Mouse (Mus musculus) CH12.LX (cell line): Measurements from ENCODE around the gene Tmem259. TPM values are rescaled to one million over a fixed set of nuclear protein-coding genes. Genes with fewer than 3 reads are reported as not detected.

Source experiments
- DNase-seq: peaks from one replicate; pipeline ENCODE4 v3.0.0-alpha.2; 2013; ENCODE audit errors: extremely low read depth
- H3K27ac ChIP-seq: 2 replicates; pipeline ENCODE4 v1.5.1; 2012; ENCODE audit warnings: low read depth, mild to moderate bottlenecking, control low read depth, moderate library complexity; ENCODE audit not compliant: insufficient read depth
- H3K27me3 ChIP-seq: replicated peaks from 2 replicates; pipeline ENCODE3; 2012; ENCODE audit warnings: inconsistent platforms
- H3K36me3 ChIP-seq, 2 experiments: replicated peaks in 1 of 2; 2 replicates each; pipeline versions ENCODE3 to v1.6.1; 2012; ENCODE audit warnings: inconsistent platforms in 1 of 2, low read length in 1 of 2, mild to moderate bottlenecking in 1 of 2, mixed read lengths in 1 of 2, moderate library complexity in 1 of 2; ENCODE audit not compliant: control insufficient read depth in 1 of 2, insufficient read depth in 1 of 2
- H3K4me1 ChIP-seq, 2 experiments: 2 replicates each; pipeline ENCODE4 v1.6.1; 2012; ENCODE audit warnings: inconsistent platforms in 1 of 2, moderate library complexity in 1 of 2; ENCODE audit not compliant: insufficient read depth in 2 of 2, control insufficient read depth in 1 of 2
- H3K4me2 ChIP-seq: 2 replicates; pipeline ENCODE4 v1.6.1; 2012; ENCODE audit warnings: low read depth, mild to moderate bottlenecking, control low read depth; ENCODE audit not compliant: poor library complexity, insufficient read depth, severe bottlenecking
- H3K4me3 ChIP-seq, 3 experiments: fragments of 150-350 bp in 1 of 3; sonication (generic) in 1 of 3; replicated peaks in 1 of 3; 2 replicates each; pipeline versions ENCODE3 to v1.5.1; 2011 to 2012; ENCODE audit warnings: low read depth in 2 of 3, low read length in 2 of 3, mild to moderate bottlenecking in 2 of 3, moderate library complexity in 2 of 3, control low read depth in 1 of 3, improper control_type of control experiment in 1 of 3, inconsistent platforms in 1 of 3, mixed read lengths in 1 of 3; ENCODE audit not compliant: poor library complexity in 1 of 3
- H3K79me2 ChIP-seq: replicated peaks from 2 replicates; pipeline ENCODE4 v1.6.1; 2012; ENCODE audit warnings: mild to moderate bottlenecking, moderate library complexity; ENCODE audit not compliant: control insufficient read depth, poor library complexity, insufficient read depth, severe bottlenecking; ENCODE audit errors: extremely low read depth
- H3K9ac ChIP-seq: 2 replicates; pipeline ENCODE4 v1.6.1; 2012; ENCODE audit warnings: low read depth, mild to moderate bottlenecking, control low read depth, moderate library complexity; ENCODE audit not compliant: insufficient read depth
- H3K9me3 ChIP-seq: replicated peaks from 2 replicates; pipeline ENCODE3; 2012; ENCODE audit warnings: low read length, inconsistent platforms, mixed read lengths
- CHD2 ChIP-seq: IDR thresholded peaks from 2 replicates; pipeline ENCODE4 v1.6.1; 2011; ENCODE audit warnings: low read length, improper control_type of control experiment
- E2F4 ChIP-seq: IDR thresholded peaks from 2 replicates; pipeline ENCODE4 v1.6.1; 2011; ENCODE audit warnings: low read depth, low read length, improper control_type of control experiment; ENCODE audit not compliant: insufficient replicate concordance
- ELF1 ChIP-seq: IDR thresholded peaks from 2 replicates; pipeline ENCODE4 v1.6.1; 2014; ENCODE audit warnings: low read depth, mild to moderate bottlenecking, inconsistent platforms, low read length, improper control_type of control experiment
- HCFC1 ChIP-seq: IDR thresholded peaks from 2 replicates; pipeline ENCODE4 v1.6.1; 2012; ENCODE audit warnings: low read depth, mild to moderate bottlenecking, inconsistent platforms, low read length, improper control_type of control experiment
- IRF4 ChIP-seq: IDR thresholded peaks from 2 replicates; pipeline ENCODE4 v1.6.1; 2014; ENCODE audit warnings: low read depth, mild to moderate bottlenecking, inconsistent platforms, low read length, improper control_type of control experiment
- JUN ChIP-seq: IDR thresholded peaks from 2 replicates; pipeline ENCODE4 v1.6.1; 2011; ENCODE audit warnings: low read depth, mild to moderate bottlenecking, low read length, improper control_type of control experiment, moderate library complexity; ENCODE audit not compliant: insufficient read depth
- JUND ChIP-seq: conservative IDR thresholded peaks from 2 replicates; pipeline ENCODE4 v1.6.1; 2011; ENCODE audit warnings: low read depth, low read length, improper control_type of control experiment
- KAT2A ChIP-seq: IDR thresholded peaks from 2 replicates; pipeline ENCODE4 v1.6.1; 2012; ENCODE audit warnings: low read length, improper control_type of control experiment, inconsistent platforms; ENCODE audit not compliant: insufficient replicate concordance
- MAFK ChIP-seq: IDR thresholded peaks from 2 replicates; pipeline ENCODE4 v1.6.1; 2011; ENCODE audit warnings: low read length, improper control_type of control experiment; ENCODE audit not compliant: insufficient replicate concordance
- MAX ChIP-seq: IDR thresholded peaks from 2 replicates; pipeline ENCODE4 v1.6.1; 2011; ENCODE audit warnings: low read length, improper control_type of control experiment
- MAZ ChIP-seq: IDR thresholded peaks from 2 replicates; pipeline ENCODE4 v1.6.1; 2012; ENCODE audit warnings: low read depth, mild to moderate bottlenecking, inconsistent platforms, low read length, improper control_type of control experiment, moderate library complexity
- MEF2A ChIP-seq: IDR thresholded peaks from 2 replicates; pipeline ENCODE4 v1.6.1; 2014; ENCODE audit warnings: low read depth, mild to moderate bottlenecking, inconsistent platforms, low read length, improper control_type of control experiment, borderline replicate concordance
- MYC ChIP-seq: IDR thresholded peaks from 2 replicates; pipeline ENCODE4 v1.6.1; 2011; ENCODE audit warnings: low read depth, mild to moderate bottlenecking, improper control_type of control experiment, low read length
- NELFE ChIP-seq: IDR thresholded peaks from 2 replicates; pipeline ENCODE4 v1.6.1; 2011; ENCODE audit warnings: low read depth, low read length, improper control_type of control experiment
- PAX5 ChIP-seq: IDR thresholded peaks from 2 replicates; pipeline ENCODE4 v1.6.1; 2012; ENCODE audit warnings: low read length, inconsistent platforms, mixed read lengths
- POLR2A ChIP-seq: IDR thresholded peaks from 2 replicates; pipeline ENCODE4 v1.6.1; 2011; ENCODE audit warnings: low read depth, mild to moderate bottlenecking, improper control_type of control experiment, low read length
- POLR2AphosphoS2 ChIP-seq: IDR thresholded peaks from 2 replicates; pipeline ENCODE4 v1.6.1; 2011; ENCODE audit warnings: low read depth, low read length, improper control_type of control experiment
- RAD21 ChIP-seq: IDR thresholded peaks from 2 replicates; pipeline ENCODE4 v1.6.1; 2011; ENCODE audit warnings: low read depth, mild to moderate bottlenecking, low read length, improper control_type of control experiment, moderate library complexity
- SMC3 ChIP-seq: IDR thresholded peaks from 2 replicates; pipeline ENCODE4 v1.6.1; 2011; ENCODE audit warnings: low read depth, low read length, improper control_type of control experiment
- TCF12 ChIP-seq: IDR thresholded peaks from 2 replicates; pipeline ENCODE4 v1.6.1; 2014; ENCODE audit warnings: low read depth, mild to moderate bottlenecking, inconsistent platforms, low read length, improper control_type of control experiment
- USF2 ChIP-seq: conservative IDR thresholded peaks from 2 replicates; pipeline ENCODE4 v1.6.1; 2011; ENCODE audit warnings: low read depth, low read length, improper control_type of control experiment
- ZMIZ1 ChIP-seq: IDR thresholded peaks from 2 replicates; pipeline ENCODE4 v1.6.1; 2012; ENCODE audit warnings: low read depth, mild to moderate bottlenecking, inconsistent platforms, low read length, improper control_type of control experiment
- ZNF384 ChIP-seq: IDR thresholded peaks from 2 replicates; pipeline ENCODE4 v1.6.1; 2012; ENCODE audit warnings: low read depth, low read length, improper control_type of control experiment, inconsistent platforms
- dilution Hi-C: fragments of 300-500 bp; cut with MboI; formaldehyde crosslinking; loops from 2 replicates; pipeline ENCODE4 v1.14.3; 2020; ENCODE audit warnings: low sequenced_read_pairs; ENCODE audit not compliant: extremely low pct_unique_long_range_greater_than_20kb, extremely low pct_ligation_motif_present
- in situ Hi-C: fragments of 300-500 bp; cut with MboI; formaldehyde crosslinking; loops from 3 replicates; pipeline ENCODE4 v1.14.3; 2019; ENCODE audit warnings: low sequenced_read_pairs, low pct_ligation_motif_present, low pct_unique_long_range_greater_than_20kb, mixed read lengths
- polyA plus RNA-seq: library from polyadenylated mRNA; unstranded; fragments of >175 nt; gene quantifications from 2 replicates; pipeline ENCODE4 v1.2.1, GENCODE M21; 2012; ENCODE audit warnings: low read depth; ENCODE audit not compliant: insufficient read length
- total RNA-seq, 2 experiments: library from RNA; depleted of rRNA; stranded (reverse); fragments of 300-350 nt in 1 of 2; fragments of >200 nt in 1 of 2; gene quantifications; 2 replicates each; pipeline ENCODE4 v1.2.3; 2012 to 2014

Tmem259 gene
- total and polyA plus RNA-seq, 3 experiments, result 50.1 to 84.2 (median 71.7) TPM

DNA sequence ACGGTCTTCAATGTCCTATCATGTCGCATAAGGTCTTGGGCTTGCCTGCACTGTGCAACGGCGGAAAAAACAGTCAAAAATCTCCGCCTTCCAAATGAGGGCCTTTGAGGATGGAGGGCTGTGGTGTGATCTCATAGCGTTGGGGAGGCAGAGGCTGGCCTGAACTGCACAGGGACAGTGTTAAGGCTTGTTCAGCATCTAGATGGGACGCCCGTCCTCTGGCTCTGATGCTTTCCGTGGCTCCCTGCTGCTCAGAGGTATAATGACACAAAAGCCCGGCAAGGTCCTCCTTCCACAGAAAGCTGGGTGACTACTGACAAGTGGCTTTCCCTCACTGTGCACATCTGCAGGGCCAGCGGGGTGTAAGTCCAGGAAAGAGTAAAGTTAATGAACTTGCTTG, 36.1 kb upstream of the Tmem259 start:
- DNase-seq, result no peak
- in situ Hi-C loops, result no loop called here
- peaks cover 27 to 51% of the 10 kb centered on the region in 2 experiments for H3K4me1 ChIP-seq
- H3K79me2 ChIP-seq, result peaks cover 8% of the 10 kb centered on the region
- H3K9me3 ChIP-seq, result no peaks in the 10 kb centered on the region
- no peak overlapping the region for H3K4me3 ChIP-seq
- no peak for TF ChIP-seq POLR2A
- TF ChIP-seq MAFK, result no peak
- no peak for TF ChIP-seq PAX5
- no peak for TF ChIP-seq JUN
- TF ChIP-seq MYC, result no peak
- TF ChIP-seq NELFE, result no peak
- no peak for TF ChIP-seq ZMIZ1
- TF ChIP-seq ZNF384, result no peak
- no peak for TF ChIP-seq POLR2AphosphoS2
- no peak for TF ChIP-seq JUND
- no peak for TF ChIP-seq SMC3
- TF ChIP-seq ELF1, result no peak
- TF ChIP-seq RAD21, result no peak
- no peak for TF ChIP-seq HCFC1
- TF ChIP-seq KAT2A, result no peak
- no peak for TF ChIP-seq E2F4
- H3K4me2 ChIP-seq, result no peak overlapping the region
- H3K27ac ChIP-seq, result no peak overlapping the region
- H3K27me3 ChIP-seq, result no peaks in the 10 kb centered on the region
- dilution Hi-C loops, result no loop called here
- H3K9ac ChIP-seq, result no peak overlapping the region
- peaks cover 31 to 61% of the 10 kb centered on the region in 2 experiments for H3K36me3 ChIP-seq

DNA sequence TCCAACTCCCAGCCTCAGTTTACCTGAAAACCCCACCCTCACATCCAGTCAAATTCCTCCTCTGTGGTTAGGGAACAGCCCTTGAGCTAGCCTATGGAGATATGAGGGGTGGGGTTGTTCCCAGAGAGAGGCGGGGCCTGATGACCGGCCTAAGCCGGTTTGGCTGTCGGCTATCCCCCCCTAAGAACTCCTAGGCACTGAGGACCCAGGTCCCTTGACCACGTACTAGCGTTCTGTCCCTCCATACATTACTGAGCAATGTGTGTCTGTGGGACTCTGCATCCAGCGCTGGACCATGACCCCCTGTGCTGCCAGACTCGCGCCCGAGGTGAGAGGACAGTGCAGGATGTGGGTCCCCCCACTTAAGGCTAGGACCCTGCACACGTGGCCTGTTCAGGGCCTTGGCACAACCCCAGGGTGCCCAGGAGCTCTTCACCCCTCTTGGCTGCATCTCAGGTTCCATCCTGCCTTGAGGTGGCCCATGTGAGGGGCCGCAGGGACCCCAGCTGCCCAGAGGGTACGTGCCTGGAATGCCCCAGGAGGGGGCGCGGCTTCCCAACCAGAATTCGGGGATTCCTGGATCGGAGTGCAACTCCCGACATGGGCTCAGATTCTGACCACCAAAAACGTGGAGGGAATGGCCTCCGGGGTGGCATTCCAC, 35.5 kb upstream of the Tmem259 start:
- peaks cover 24 to 50% of the 10 kb centered on the region in 2 experiments for H3K4me1 ChIP-seq
- peaks cover 30 to 64% of the 10 kb centered on the region in 2 experiments for H3K36me3 ChIP-seq
- no peaks in the 10 kb centered on the region for H3K9me3 ChIP-seq

More for the DNA sequence above, 35.5 kb upstream of the Tmem259 start:
- no peak overlapping the region for H3K9ac ChIP-seq
- dilution Hi-C loops, result no loop called here
- no peak for TF ChIP-seq ZMIZ1
- TF ChIP-seq JUND, result no peak
- TF ChIP-seq MAX, result no peak
- no peak for TF ChIP-seq CHD2
- no peak for TF ChIP-seq IRF4
- TF ChIP-seq MEF2A, result no peak
- no peak for TF ChIP-seq HCFC1
- no peak for TF ChIP-seq MAFK
- TF ChIP-seq MAZ, result no peak
- TF ChIP-seq MYC, result no peak
- no peak for TF ChIP-seq E2F4
- no peak for TF ChIP-seq TCF12
- TF ChIP-seq USF2, result no peak
- TF ChIP-seq, all 38 proteins: peak for 0
- H3K27me3 ChIP-seq, result no peaks in the 10 kb centered on the region
- H3K79me2 ChIP-seq, result peaks cover 8% of the 10 kb centered on the region
- H3K4me3 ChIP-seq, result no peak overlapping the region
- in situ Hi-C loops, result no loop called here
- no peak for DNase-seq
- H3K4me2 ChIP-seq, result no peak overlapping the region
- H3K27ac ChIP-seq, result no peak overlapping the region
